Mouse (Mus musculus) kidney, embryonic 14.5 days (tissue): Measurements from ENCODE around the gene Cebpz. TPM values are rescaled to one million over a fixed set of nuclear protein-coding genes. Genes with fewer than 3 reads are reported as not detected.
A peak's percentile ranks its signal among the peaks of the same experiment; 100 is the strongest.

ENCODE experiments used
- ATAC-seq: fragments of 200-750 bp; cut with Nextera tagmentation; 2 replicates; pipeline ENCODE4 v1.8.0; 2017; ENCODE audit warnings: moderate number of reproducible peaks, mild to moderate bottlenecking, moderate TSS enrichment, moderate library complexity; ENCODE audit not compliant: low FRiP score, low TSS enrichment
- H3K27ac ChIP-seq: fragments of 300-500 bp; sonication (generic); 2 replicates; pipeline ENCODE4 v1.5.1; 2014; ENCODE audit warnings: low read depth, mild to moderate bottlenecking, low read length, moderate library complexity, mixed read lengths
- H3K27me3 ChIP-seq: fragments of 300-500 bp; sonication (generic); 2 replicates; pipeline ENCODE4 v1.6.1; 2014; ENCODE audit warnings: mild to moderate bottlenecking, low read length; ENCODE audit not compliant: control insufficient read depth, insufficient read depth
- H3K36me3 ChIP-seq: fragments of 300-500 bp; sonication (generic); 2 replicates; pipeline ENCODE4 v1.6.1; 2014; ENCODE audit warnings: low read length, mixed read lengths; ENCODE audit not compliant: control insufficient read depth, insufficient read depth
- H3K4me1 ChIP-seq: fragments of 300-500 bp; sonication (generic); 2 replicates; pipeline ENCODE4 v1.6.1; 2014; ENCODE audit warnings: low read length, mixed read lengths; ENCODE audit not compliant: control insufficient read depth, insufficient read depth
- H3K4me2 ChIP-seq: fragments of 300-500 bp; sonication (generic); replicated peaks from 2 replicates; pipeline ENCODE4 v1.6.1; 2014; ENCODE audit warnings: low read depth, mild to moderate bottlenecking, low read length
- H3K4me3 ChIP-seq: fragments of 300-500 bp; sonication (generic); 2 replicates; pipeline ENCODE4 v1.5.1; 2014; ENCODE audit warnings: mild to moderate bottlenecking, low read length
- H3K9ac ChIP-seq: fragments of 300-500 bp; sonication (generic); 2 replicates; pipeline ENCODE4 v1.6.1; 2014; ENCODE audit warnings: low read depth, mild to moderate bottlenecking, low read length, moderate library complexity
- H3K9me3 ChIP-seq: fragments of 300-500 bp; sonication (generic); 2 replicates; pipeline ENCODE4 v1.6.1; 2016; ENCODE audit warnings: low read length; ENCODE audit not compliant: control insufficient read depth
- WGBS: fragments of 180-500 bp; shearing (Covaris S2); extraction: QIAGEN DNeasy Blood & Tissue Kit; methylation state at CpG from one replicate; pipeline ENCODE4 v1.1.7; 2014; 5-methylcytosine and 5-hydroxymethylcytosine counted together
- polyA plus RNA-seq: library from polyadenylated mRNA; unstranded; fragments of >200 nt; fragmentation: Nextera tagmentation; extraction: Ambion mirVana; gene quantifications from 2 replicates; pipeline ENCODE4 v1.2.1, GENCODE M21; 2014

Cebpz gene
- polyA plus RNA-seq, 1 experiment from 2014 or later, result 64.8 TPM

DNA sequence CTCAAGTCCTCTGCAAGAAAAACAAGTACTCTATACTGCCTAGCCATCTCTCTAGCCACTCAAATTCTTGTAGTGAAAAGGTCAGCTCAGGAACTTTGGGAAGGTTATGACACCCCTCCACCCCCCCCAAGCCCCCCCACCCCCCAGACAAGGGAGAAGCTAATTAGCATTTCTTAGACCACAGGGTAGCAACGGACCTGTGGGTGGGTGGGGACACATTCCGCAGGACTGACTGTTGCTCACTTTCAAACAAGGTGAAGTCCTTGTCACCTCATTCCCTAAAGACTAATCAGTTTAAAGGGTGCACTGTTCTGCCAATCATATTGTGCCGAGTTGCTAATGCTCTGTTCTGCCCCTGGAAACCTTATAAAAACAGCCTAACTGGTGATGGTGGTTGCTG, 22.9 kb downstream of the Cebpz start:
- Histone ChIP-seq H3K27me3 (no peaks in the 10 kb centered on the region), H3K27ac (no peak overlapping the region), H3K9ac (no peak overlapping the region), H3K4me1 (peaks cover 6% of the 10 kb centered on the region; the same call in 1 of the 2 replicates), H3K4me3 (no peak overlapping the region), H3K4me2 (no peak overlapping the region), H3K9me3 (no peaks in the 10 kb centered on the region), H3K36me3 (peaks cover 7% of the 10 kb centered on the region; the same call in 1 of the 2 replicates)
- 53% methylated on average over 3 of the region's 3 CpGs for WGBS
- ATAC-seq, result no peak

DNA sequence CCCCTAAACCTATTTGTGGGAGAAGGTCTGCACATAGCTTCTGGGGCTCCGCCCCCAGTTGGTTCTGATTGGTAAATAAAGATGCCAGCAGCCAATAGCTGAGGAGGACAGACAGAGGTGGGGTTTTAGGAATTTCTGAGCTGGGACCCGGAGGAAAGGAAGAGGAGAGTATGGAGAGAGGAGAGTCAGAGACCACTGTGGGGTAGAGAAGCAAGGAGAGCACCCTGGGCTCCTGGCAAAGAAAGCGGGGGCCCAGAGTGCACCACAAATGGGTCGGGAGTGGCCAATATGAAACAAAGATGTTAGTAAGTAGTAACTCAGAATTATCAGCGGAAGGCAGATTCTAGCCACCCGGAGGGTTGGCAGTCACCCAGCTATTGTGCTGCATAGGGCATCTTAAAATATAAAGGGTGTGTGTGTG, 24.0 kb downstream of the Cebpz start:
- Histone ChIP-seq H3K4me2 (peak overlapping the region; percentile 39), H3K9ac (no peak overlapping the region; the same call in 1 of the 2 replicates), H3K4me1 (peaks cover 6% of the 10 kb centered on the region; the same call in 1 of the 2 replicates), H3K9me3 (no peaks in the 10 kb centered on the region), H3K4me3 (peak overlapping the region; percentile 26), H3K27me3 (no peaks in the 10 kb centered on the region), H3K27ac (no peak overlapping the region), H3K36me3 (no peaks in the 10 kb centered on the region)
- peak; percentile 25; the same call in 1 of the 2 replicates for ATAC-seq
- WGBS, result 48% methylated on average over 6 of the region's 6 CpGs

DNA sequence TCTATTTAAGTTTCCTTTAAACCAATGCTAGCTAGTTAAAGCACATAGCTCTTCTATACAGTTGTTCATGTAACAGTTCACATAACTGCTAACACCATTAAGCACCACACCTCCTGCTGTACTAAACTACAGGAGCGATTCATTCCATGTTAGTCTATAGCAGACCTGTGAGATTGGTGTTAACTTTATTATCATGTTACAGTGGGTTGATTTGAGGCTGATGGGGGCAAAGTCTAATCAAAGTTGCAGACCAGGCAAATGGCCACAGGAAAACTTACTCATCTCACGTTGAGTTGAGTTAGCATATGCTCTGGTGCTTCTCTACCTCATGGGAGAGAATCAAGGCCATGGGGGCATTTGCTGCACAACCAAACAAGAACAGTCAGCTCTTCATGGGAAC, 27.5 kb downstream of the Cebpz start:
- H3K4me1 ChIP-seq, result no peaks in the 10 kb centered on the region
- no peak for ATAC-seq
- 70% methylated on average over 2 of the region's 2 CpGs for WGBS

DNA sequence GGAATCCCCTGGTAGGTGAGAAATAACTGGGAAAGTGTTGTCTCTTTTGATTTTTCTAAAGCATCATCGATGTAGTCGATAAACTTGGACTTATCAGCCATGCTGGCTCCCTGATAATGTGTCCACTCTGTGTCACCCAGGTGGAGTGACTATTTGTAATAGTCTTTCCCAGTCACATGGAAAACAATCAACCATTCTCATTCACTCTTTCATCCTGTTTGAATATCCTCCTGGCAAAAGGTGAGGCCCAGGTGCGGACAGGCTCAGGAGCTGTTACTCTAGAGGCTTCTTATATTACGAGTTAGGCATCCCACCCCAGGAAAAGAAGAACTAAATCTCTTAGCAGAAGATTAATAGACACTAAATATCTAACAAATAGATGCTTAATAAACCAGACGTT, 30.0 kb downstream of the Cebpz start, which contains the start of gene Sult6b1:
Sult6b1 (minus strand) TSS at position 101 of the 400 bp plus-strand sequence.
- no peaks in the 10 kb centered on the region for H3K36me3 ChIP-seq
- no peak for ATAC-seq
- H3K4me2 ChIP-seq, result no peak within 1 kb of the TSS
- H3K9me3 ChIP-seq, result no peaks in the 10 kb centered on the region
- H3K27ac ChIP-seq, result no peak within 1 kb of the TSS
- no peaks in the 10 kb centered on the region for H3K4me1 ChIP-seq
- H3K9ac ChIP-seq, result no peak within 1 kb of the TSS
- H3K27me3 ChIP-seq, result no peaks in the 10 kb centered on the region
- WGBS, result 78% methylated on average over 5 of the region's 5 CpGs
- H3K4me3 ChIP-seq, result no peak within 1 kb of the TSS

More for the DNA sequence above, 27.5 kb downstream of the Cebpz start:
- no peaks in the 10 kb centered on the region for H3K9me3 ChIP-seq
- H3K4me2 ChIP-seq, result no peak overlapping the region
- H3K9ac ChIP-seq, result no peak overlapping the region
- no peak overlapping the region for H3K27ac ChIP-seq
- no peaks in the 10 kb centered on the region for H3K27me3 ChIP-seq
- no peaks in the 10 kb centered on the region for H3K36me3 ChIP-seq
- no peak overlapping the region for H3K4me3 ChIP-seq

DNA sequence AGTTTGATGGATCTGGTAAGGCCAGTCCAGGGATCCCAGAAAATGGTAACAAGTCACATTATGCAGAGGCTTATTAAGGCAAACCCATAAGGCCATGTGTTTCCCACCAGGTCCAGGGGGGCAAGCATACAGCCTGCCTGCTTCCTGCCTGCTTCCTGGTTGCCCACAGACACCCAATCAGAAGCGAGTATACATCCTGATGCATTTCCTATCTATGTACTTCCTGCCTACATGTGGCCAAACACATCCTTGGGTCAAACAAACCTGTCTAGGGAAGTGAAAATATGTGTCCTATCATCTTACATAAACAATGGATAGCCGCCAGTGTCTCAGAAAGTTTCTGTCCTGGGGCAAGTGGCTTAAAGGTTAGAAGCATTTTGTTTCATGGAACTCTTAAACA, 33.7 kb downstream of the Cebpz start:
- Histone ChIP-seq H3K9me3 (no peaks in the 10 kb centered on the region), H3K27me3 (no peaks in the 10 kb centered on the region), H3K4me3 (no peak overlapping the region), H3K36me3 (no peaks in the 10 kb centered on the region), H3K9ac (no peak overlapping the region), H3K27ac (no peak overlapping the region), H3K4me2 (no peak overlapping the region), H3K4me1 (no peaks in the 10 kb centered on the region)
- no peak for ATAC-seq
- WGBS, result 65% methylated on average over 2 of the region's 2 CpGs

DNA sequence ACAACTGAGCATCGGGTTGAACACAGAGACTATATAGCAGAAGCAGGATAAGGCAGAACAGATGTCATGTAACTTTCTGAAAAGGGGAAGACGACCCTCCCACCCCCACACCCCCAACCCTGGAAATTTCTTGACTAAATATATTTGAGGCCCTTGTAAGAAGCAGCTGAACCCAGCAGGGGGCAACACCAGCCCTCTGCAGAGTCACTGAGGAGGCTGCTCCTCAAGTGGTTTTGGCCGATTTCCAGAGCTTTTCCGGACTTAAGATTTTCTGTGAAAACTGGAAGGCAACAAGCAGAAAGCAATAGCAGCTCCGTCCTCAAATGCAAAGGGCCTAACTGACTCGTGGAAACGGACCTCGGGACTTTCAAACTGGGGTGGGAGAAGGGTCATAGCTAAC, 41.5 kb downstream of the Cebpz start:
- ATAC-seq, result no peak
- Histone ChIP-seq H3K4me1 (no peaks in the 10 kb centered on the region), H3K27ac (no peak overlapping the region), H3K27me3 (no peaks in the 10 kb centered on the region), H3K9me3 (no peaks in the 10 kb centered on the region), H3K9ac (no peak overlapping the region; the same call in 1 of the 2 replicates), H3K4me2 (peak overlapping the region; percentile 9; the same call in 1 of the 2 replicates), H3K4me3 (no peak overlapping the region), H3K36me3 (no peaks in the 10 kb centered on the region)
- WGBS, result 25% methylated on average over 8 of the region's 8 CpGs

DNA sequence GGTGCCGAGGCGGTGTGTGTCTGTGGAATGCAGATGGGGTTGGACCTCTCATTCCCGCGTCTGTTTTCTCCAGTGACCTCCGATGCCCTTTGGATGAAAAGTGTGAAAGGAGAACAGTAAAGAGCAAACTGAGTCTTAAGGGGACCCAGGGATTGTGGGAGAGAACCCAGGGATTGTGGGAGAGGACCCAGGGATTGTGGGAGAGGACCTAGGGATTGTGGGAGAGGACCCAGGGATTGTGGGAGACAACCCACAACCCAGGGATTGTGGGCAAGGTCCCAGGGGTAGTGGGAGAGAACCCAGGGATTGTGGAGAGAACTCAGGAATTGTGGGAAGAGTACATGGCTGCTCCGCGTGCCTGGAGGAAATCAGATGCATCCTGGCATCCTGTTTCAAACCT, 41.9 kb downstream of the Cebpz start:
- WGBS, result 88% methylated on average over 7 of the region's 7 CpGs
- ATAC-seq, result no peak
- no peak overlapping the region for H3K4me3 ChIP-seq
- H3K9ac ChIP-seq, result no peak overlapping the region
- no peaks in the 10 kb centered on the region for H3K4me1 ChIP-seq
- H3K27ac ChIP-seq, result no peak overlapping the region
- no peaks in the 10 kb centered on the region for H3K36me3 ChIP-seq
- H3K9me3 ChIP-seq, result no peaks in the 10 kb centered on the region
- no peaks in the 10 kb centered on the region for H3K27me3 ChIP-seq
- H3K4me2 ChIP-seq, result no peak overlapping the region

DNA sequence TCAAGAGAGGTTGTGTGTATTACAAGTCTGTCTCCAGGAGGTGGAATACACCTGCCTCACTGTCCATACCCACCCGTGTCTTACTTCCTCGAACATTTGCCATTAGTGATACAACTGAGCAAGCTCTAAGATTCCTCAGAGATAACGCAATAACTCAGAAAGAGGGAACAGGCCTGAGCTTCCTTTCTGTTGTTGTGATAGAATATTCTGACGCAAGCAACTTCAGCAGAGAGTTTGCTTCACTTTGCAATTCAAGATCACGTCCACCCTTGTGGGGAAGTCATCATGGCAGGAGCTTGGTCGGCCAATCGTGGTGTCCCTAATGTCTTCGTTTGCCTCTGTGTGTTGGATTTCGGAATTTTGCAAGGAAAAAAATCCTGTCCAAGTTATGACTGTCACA, 45.8 kb downstream of the Cebpz start:
- Histone ChIP-seq H3K9me3 (no peaks in the 10 kb centered on the region), H3K4me1 (no peaks in the 10 kb centered on the region), H3K4me3 (no peak overlapping the region), H3K9ac (no peak overlapping the region), H3K36me3 (no peaks in the 10 kb centered on the region), H3K27me3 (no peaks in the 10 kb centered on the region), H3K27ac (no peak overlapping the region), H3K4me2 (no peak overlapping the region)
- WGBS, result 79% methylated on average over 9 of the region's 9 CpGs
- ATAC-seq, result no peak

DNA sequence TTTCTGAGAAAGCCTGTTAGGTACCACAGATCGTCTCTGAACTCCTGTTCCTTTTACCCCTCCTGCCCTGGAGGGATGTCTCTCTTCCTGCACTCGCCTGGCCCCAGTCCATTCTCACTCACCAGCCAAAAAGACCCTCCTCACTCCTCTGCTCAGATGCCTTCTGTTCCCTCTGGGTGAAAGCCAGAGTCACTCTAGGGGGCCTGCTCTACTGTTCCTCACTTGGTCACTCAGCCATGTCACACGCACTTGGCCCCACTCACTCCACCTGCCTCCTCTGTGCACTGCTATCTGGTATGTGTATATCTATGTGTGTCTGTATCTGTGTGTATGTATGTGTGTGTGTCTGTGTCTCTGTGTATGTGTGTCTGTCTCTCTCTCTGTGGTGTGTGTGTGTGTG, 47.7 kb downstream of the Cebpz start:
- Histone ChIP-seq H3K27ac (no peak overlapping the region), H3K9ac (no peak overlapping the region), H3K4me2 (no peak overlapping the region), H3K9me3 (no peaks in the 10 kb centered on the region), H3K4me3 (no peak overlapping the region), H3K36me3 (no peaks in the 10 kb centered on the region), H3K27me3 (no peaks in the 10 kb centered on the region), H3K4me1 (no peaks in the 10 kb centered on the region)
- 53% methylated on average over 3 of the region's 3 CpGs for WGBS
- no peak for ATAC-seq
